Comparison of ENCODE assay signal across 8 mouse cellular contexts in the genomic region with DNA sequence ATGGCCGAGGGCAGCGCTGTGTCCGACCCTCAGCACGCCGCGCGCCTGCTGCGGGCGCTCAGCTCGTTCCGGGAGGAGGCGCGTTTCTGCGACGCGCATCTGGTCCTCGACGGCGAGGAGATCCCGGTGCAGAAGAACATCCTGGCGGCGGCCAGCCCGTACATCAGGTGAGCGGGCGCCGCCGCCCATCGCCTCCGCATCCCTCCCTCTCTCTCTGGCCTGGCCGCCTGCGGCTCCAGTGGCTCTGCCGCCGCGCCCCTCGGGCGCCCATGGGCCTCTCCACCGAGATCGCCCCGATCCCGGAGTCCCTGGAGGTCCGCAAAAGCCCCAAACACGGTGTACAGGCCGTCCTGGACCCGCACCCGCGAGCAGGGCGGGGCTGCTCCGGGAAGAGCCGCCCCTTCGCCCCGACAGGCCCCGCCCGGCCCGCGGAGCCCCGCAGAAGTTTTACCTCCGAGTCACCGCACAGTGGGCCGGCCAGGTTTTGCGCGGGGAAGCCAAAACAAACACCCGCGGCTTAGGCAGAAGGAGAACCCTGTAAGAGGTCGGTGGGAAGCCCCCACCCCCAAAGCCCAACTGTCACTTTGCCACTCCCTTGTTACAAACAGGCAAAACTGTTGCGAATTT. TPM values are rescaled to one million over a fixed set of nuclear protein-coding genes. Genes with fewer than 3 reads are reported as not detected.
DNase-seq lines count a peak whose midpoint lies in the region; ATAC-seq and TF ChIP-seq lines count a peak whose summit lies in the region.

TSS of gene Gan (plus strand) at position 1 of the 627 bp plus-strand sequence.

- under 1% methylated on average over 64 of the region's 65 CpGs for WGBS in embryonic facial prominence, embryonic 11.5 days
- under 1% methylated on average over 44 of the region's 65 CpGs for WGBS in heart, embryonic 14.5 days
- under 1% methylated on average over 63 of the region's 65 CpGs for WGBS in kidney, postnatal 0 days
- under 1% methylated on average over 60 of the region's 65 CpGs for WGBS in liver, embryonic 11.5 days
- WGBS in stomach, embryonic 16.5 days: under 1% methylated on average over 65 of the region's 65 CpGs

- no peaks in the 10 kb centered on the region for H3K4me1 ChIP-seq in embryonic facial prominence, embryonic 11.5 days (ENCODE audit: control insufficient read depth, insufficient read depth, low read length)
- peaks cover 4 to 5% of the 10 kb centered on the region in 2 experiments for H3K4me1 ChIP-seq in heart, embryonic 14.5 days (ENCODE audit: control insufficient read depth in 2 of 2, insufficient read depth in 2 of 2, low read length in 2 of 2)
- H3K4me1 ChIP-seq in kidney, postnatal 0 days (replicated peaks; ENCODE audit: insufficient read depth, low read length): peaks cover 4% of the 10 kb centered on the region; the same call in 1 of the 2 replicates
- peaks cover 20% of the 10 kb centered on the region for H3K4me1 ChIP-seq in liver, embryonic 11.5 days (replicated peaks; ENCODE audit: control insufficient read depth, insufficient read depth, low read length)
- peaks cover 16% of the 10 kb centered on the region; the same call in 1 of the 2 replicates for H3K4me1 ChIP-seq in stomach, embryonic 16.5 days (ENCODE audit: control insufficient read depth, insufficient read depth, low read length)

- peak; percentile 53 to 61 for DNase-seq in B cell, adult 2 months
- DNase-seq in adrenal gland, adult (ENCODE audit: inconsistent age in 2 of 2, low spot score in 1 of 2): peak; percentile 70 to 83
- peak; percentile 44 for DNase-seq in embryonic facial prominence, embryonic 11.5 days (ENCODE audit: low spot score)
- peak; percentile 18 for DNase-seq in kidney, postnatal 0 days (ENCODE audit: low spot score)
- DNase-seq in liver, embryonic 11.5 days (ENCODE audit: low spot score): peak; percentile 67

- TF ChIP-seq POLR2A in myocyte (IDR thresholded peaks at IDR 0.05; ENCODE audit: insufficient read length, low read depth): no peak

- ATAC-seq in embryonic facial prominence, embryonic 11.5 days (replicated peaks; ENCODE audit: insufficient number of reproducible peaks, low FRiP score, low TSS enrichment, low read depth): peak; percentile 69
- peak; percentile 46 for ATAC-seq in heart, embryonic 14.5 days (ENCODE audit: insufficient number of reproducible peaks, insufficient read depth, low FRiP score, low read depth)
- peak; percentile 60 for ATAC-seq in kidney, postnatal 0 days (replicated peaks; ENCODE audit: low FRiP score, low read depth)
- ATAC-seq in liver, embryonic 11.5 days (replicated peaks; ENCODE audit: low FRiP score): peak; percentile 74
- ATAC-seq in stomach, embryonic 16.5 days (ENCODE audit: insufficient read depth, low FRiP score): peak; percentile 57

- peak within 1 kb of the TSS; percentile 91 for H3K4me3 ChIP-seq in embryonic facial prominence, embryonic 11.5 days (ENCODE audit: low read depth, low read length)
- H3K4me3 ChIP-seq in heart, embryonic 14.5 days (ENCODE audit: control insufficient read depth in 1 of 2, insufficient read depth in 1 of 2, low read depth in 1 of 2, low read length in 2 of 2): peak within 1 kb of the TSS; percentile 94
- peak within 1 kb of the TSS; percentile 90 for H3K4me3 ChIP-seq in kidney, postnatal 0 days (replicated peaks; ENCODE audit: low read depth, low read length)
- peak within 1 kb of the TSS; percentile 97 for H3K4me3 ChIP-seq in liver, embryonic 11.5 days (ENCODE audit: low read depth, low read length)
- H3K4me3 ChIP-seq in myocyte: peak within 1 kb of the TSS; percentile 76
- H3K4me3 ChIP-seq in stomach, embryonic 16.5 days (replicated peaks; ENCODE audit: low read length): peak within 1 kb of the TSS; percentile 90

- no peak for TF ChIP-seq CTCF in kidney, postnatal 0 days (IDR thresholded peaks at IDR 0.05; ENCODE audit: low read depth)

- H3K4me2 ChIP-seq in embryonic facial prominence, embryonic 11.5 days (ENCODE audit: low read depth, low read length): peak within 1 kb of the TSS; percentile 89
- H3K4me2 ChIP-seq in heart, embryonic 14.5 days (ENCODE audit: low read length): peak within 1 kb of the TSS; percentile 95
- peak within 1 kb of the TSS; percentile 94 for H3K4me2 ChIP-seq in kidney, postnatal 0 days (ENCODE audit: low read length)
- peak within 1 kb of the TSS; percentile 96 for H3K4me2 ChIP-seq in liver, embryonic 11.5 days
- H3K4me2 ChIP-seq in myocyte (ENCODE audit: low read depth): peak within 1 kb of the TSS; percentile 91
- H3K4me2 ChIP-seq in stomach, embryonic 16.5 days (ENCODE audit: low read depth, low read length): peak within 1 kb of the TSS; percentile 83

- H3ac ChIP-seq in myocyte (ENCODE audit: control insufficient read depth, insufficient read length): peak within 1 kb of the TSS; percentile 59

- H3K79me2 ChIP-seq in myocyte (ENCODE audit: control insufficient read depth, insufficient read depth): peaks cover 59% of the 10 kb centered on the region

- no peaks in the 10 kb centered on the region for H3K27me3 ChIP-seq in embryonic facial prominence, embryonic 11.5 days (ENCODE audit: control insufficient read depth, insufficient read depth, low read length)
- H3K27me3 ChIP-seq in heart, embryonic 14.5 days (ENCODE audit: control insufficient read depth, insufficient read depth, low read length): no peaks in the 10 kb centered on the region
- no peaks in the 10 kb centered on the region for H3K27me3 ChIP-seq in kidney, postnatal 0 days (ENCODE audit: insufficient read depth, low read length)
- no peaks in the 10 kb centered on the region for H3K27me3 ChIP-seq in liver, embryonic 11.5 days (replicated peaks; ENCODE audit: control insufficient read depth, insufficient read depth, low read length)
- no peaks in the 10 kb centered on the region for H3K27me3 ChIP-seq in myocyte (ENCODE audit: control insufficient read depth, insufficient read depth, insufficient read length)
- no peaks in the 10 kb centered on the region for H3K27me3 ChIP-seq in stomach, embryonic 16.5 days (ENCODE audit: control insufficient read depth, insufficient read depth, low read length)

- no peaks in the 10 kb centered on the region for H3K36me3 ChIP-seq in embryonic facial prominence, embryonic 11.5 days (replicated peaks; ENCODE audit: control insufficient read depth, insufficient read depth, low read depth, low read length)
- H3K36me3 ChIP-seq in heart, embryonic 14.5 days (ENCODE audit: control insufficient read depth, insufficient read depth, low read length): no peaks in the 10 kb centered on the region
- H3K36me3 ChIP-seq in kidney, postnatal 0 days (ENCODE audit: insufficient read depth, low read length): no peaks in the 10 kb centered on the region
- no peaks in the 10 kb centered on the region for H3K36me3 ChIP-seq in liver, embryonic 11.5 days (ENCODE audit: control insufficient read depth, insufficient read depth, low read length)
- no peaks in the 10 kb centered on the region for H3K36me3 ChIP-seq in myocyte (ENCODE audit: control insufficient read depth, insufficient read depth)
- H3K36me3 ChIP-seq in stomach, embryonic 16.5 days (ENCODE audit: control insufficient read depth, insufficient read depth, low read length): no peaks in the 10 kb centered on the region

- peak within 1 kb of the TSS; percentile 62 for H3K27ac ChIP-seq in embryonic facial prominence, embryonic 11.5 days (replicated peaks; ENCODE audit: low read depth, low read length)
- peak within 1 kb of the TSS; percentile 83 to 87 for H3K27ac ChIP-seq in heart, embryonic 14.5 days (replicated peaks in 1 of 2; ENCODE audit: control insufficient read depth in 1 of 2, insufficient read depth in 1 of 2, low read depth in 2 of 2, low read length in 2 of 2)
- H3K27ac ChIP-seq in kidney, postnatal 0 days: peak within 1 kb of the TSS; percentile 77
- peak within 1 kb of the TSS; percentile 83 for H3K27ac ChIP-seq in liver, embryonic 11.5 days (ENCODE audit: low read depth, low read length)
- H3K27ac ChIP-seq in stomach, embryonic 16.5 days (ENCODE audit: low read length): peak within 1 kb of the TSS; percentile 93

- no peaks in the 10 kb centered on the region for H3K9me3 ChIP-seq in embryonic facial prominence, embryonic 11.5 days (replicated peaks; ENCODE audit: control insufficient read depth, low read length)
- H3K9me3 ChIP-seq in heart, embryonic 14.5 days (ENCODE audit: control insufficient read depth, low read length): no peaks in the 10 kb centered on the region
- H3K9me3 ChIP-seq in kidney, postnatal 0 days (replicated peaks; ENCODE audit: low read length): no peaks in the 10 kb centered on the region
- no peaks in the 10 kb centered on the region for H3K9me3 ChIP-seq in liver, embryonic 11.5 days (ENCODE audit: control insufficient read depth, low read length)
- no peaks in the 10 kb centered on the region for H3K9me3 ChIP-seq in stomach, embryonic 16.5 days (replicated peaks; ENCODE audit: control insufficient read depth, low read length)

- peak within 1 kb of the TSS; percentile 92 for H3K9ac ChIP-seq in embryonic facial prominence, embryonic 11.5 days (replicated peaks; ENCODE audit: low read length)
- peak within 1 kb of the TSS; percentile 92 for H3K9ac ChIP-seq in heart, embryonic 14.5 days (ENCODE audit: low read length)
- peak within 1 kb of the TSS; percentile 90 for H3K9ac ChIP-seq in kidney, postnatal 0 days (ENCODE audit: low read depth, low read length)
- H3K9ac ChIP-seq in liver, embryonic 11.5 days (ENCODE audit: low read depth, low read length): peak within 1 kb of the TSS; percentile 92
- H3K9ac ChIP-seq in stomach, embryonic 16.5 days (ENCODE audit: low read length): peak within 1 kb of the TSS; percentile 94

TF ChIP-seq in myocyte, 11 proteins besides CTCF, POLR2A, EP300 and RAD21:
- TF ChIP-seq E2F4 (IDR thresholded peaks at IDR 0.05; ENCODE audit: insufficient read depth) (no peak), MYOD1 (IDR thresholded peaks at IDR 0.05; ENCODE audit: control insufficient read depth in 1 of 3, insufficient read length in 2 of 3, low read depth in 2 of 3) (no peak), POLR2AphosphoS2 (IDR thresholded peaks at IDR 0.05; ENCODE audit: insufficient read length, low read depth) (no peak)

RNA-seq across cellular contexts. Expression of gene Gan, which starts in this region (rescaled TPM):
- polyA plus RNA-seq in embryonic facial prominence, embryonic 11.5 days (2014; fragmentation: Nextera tagmentation; extraction: Ambion mirVana): 1.9 and 2.5 TPM in 2 replicates
- polyA plus RNA-seq in heart, embryonic 14.5 days (2014; fragmentation: Nextera tagmentation; extraction: Ambion mirVana): 1.0 and 1.3 TPM in 2 replicates
- 1.1 and 1.2 TPM in 2 replicates for polyA plus RNA-seq in kidney, postnatal 0 days (2015; fragmentation: Nextera tagmentation; extraction: Ambion mirVana)
- 2.0 and 2.1 TPM in 2 replicates for polyA plus RNA-seq in liver, embryonic 11.5 days (2014; fragmentation: Nextera tagmentation; extraction: Ambion mirVana)
- polyA plus RNA-seq in myocyte (2012; fragmentation: generic; extraction: Trizol): 3.7 TPM
- 2.2 TPM in 2 replicates for polyA plus RNA-seq in stomach, embryonic 16.5 days (2015; fragmentation: Nextera tagmentation; extraction: Ambion mirVana)

Comparison
In these comparisons a context has a peak if more than half of its experiments do, and no peak if none do; other contexts are left out.
1. Peak in every context shown above with its lines: DNase-seq, ATAC-seq, H3K4me3 ChIP-seq and H3K27ac ChIP-seq.
2. DNase-seq: peak in every context shown above with its lines; median percentile 76 in adrenal gland, adult; 67 in liver, embryonic 11.5 days; 57 in B cell, adult 2 months; 44 in embryonic facial prominence, embryonic 11.5 days; 18 in kidney, postnatal 0 days.